Mouse (Mus musculus): ENCODE measurements around the gene Clcn3. TPM values are rescaled to one million over a fixed set of nuclear protein-coding genes. Genes with fewer than 3 reads are reported as not detected.
A peak's percentile ranks its signal among the peaks of the same experiment; 100 is the strongest.
"Not testable (repeated sequence)": the region's sequence is repeated elsewhere in the genome, so short reads cannot be mapped to it uniquely, and the experiment has no call there.

Gene Clcn3
- total RNA-seq (2021) (10 to 100 TPM; 40.9 to 47.4 TPM), polyA plus RNA-seq (2012; rRNA removed) (7.9 and 9.1 TPM in 2 replicates)
- long read RNA-seq, full-length matches to known transcripts, result 14 of 21 reads
- long read RNA-seq, partial matches to known transcripts, result 4 of 21 reads
- long read RNA-seq, other reads (novel, unspliced or antisense), result 3 of 21 reads

DNA sequence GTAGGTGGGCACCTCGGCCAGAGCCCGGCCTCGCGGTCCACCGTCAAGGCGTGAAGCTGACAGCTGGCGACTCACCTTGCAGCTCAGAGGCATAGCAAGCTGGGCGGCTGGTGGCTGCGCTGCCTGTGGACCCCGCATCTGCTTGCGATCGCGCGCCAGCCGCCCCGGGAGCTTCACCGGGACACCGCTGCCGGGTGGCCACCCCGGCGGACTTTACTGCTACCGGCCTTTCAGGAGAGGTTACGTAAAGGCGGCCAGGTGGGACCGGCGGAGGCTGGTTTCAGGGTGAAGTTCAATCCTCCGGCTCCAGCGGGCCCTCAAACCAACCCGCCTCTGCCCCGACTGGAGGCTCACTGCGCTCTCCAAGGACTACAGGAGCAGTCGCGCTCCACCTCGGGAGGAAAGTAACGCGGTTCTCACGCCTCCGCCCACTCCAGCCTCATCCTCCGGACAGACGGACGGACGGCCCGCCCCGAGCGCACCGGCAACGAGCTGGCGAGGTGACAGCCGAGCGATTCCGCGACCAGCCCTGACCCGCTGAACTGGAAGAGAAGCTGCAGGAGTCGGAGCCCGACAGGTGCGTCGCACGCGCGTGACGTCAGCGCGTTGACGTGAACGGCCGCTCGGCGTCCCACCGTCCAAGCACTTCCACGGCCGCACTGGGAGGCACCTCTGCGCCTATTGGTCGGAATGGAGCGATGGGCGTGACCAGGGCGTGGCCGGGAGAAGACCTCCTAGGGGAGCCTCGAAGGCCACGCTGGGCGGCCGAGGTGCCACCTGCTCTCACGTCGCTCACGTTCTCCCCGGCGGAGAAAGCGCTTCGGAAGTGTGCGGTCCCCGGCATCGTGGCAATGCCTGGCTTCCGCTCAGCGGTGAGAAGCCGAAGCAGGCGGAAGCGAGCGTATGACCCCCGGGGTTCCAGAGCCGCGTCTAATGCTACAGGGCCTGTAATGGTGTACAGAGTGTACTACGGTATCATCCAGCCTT lies at the start of gene Clcn3:
Gene Clcn3, minus strand, starts transcription at position 600 of the 987 bp plus-strand sequence.
- peak; percentile 99 for DNase-seq

DNA sequence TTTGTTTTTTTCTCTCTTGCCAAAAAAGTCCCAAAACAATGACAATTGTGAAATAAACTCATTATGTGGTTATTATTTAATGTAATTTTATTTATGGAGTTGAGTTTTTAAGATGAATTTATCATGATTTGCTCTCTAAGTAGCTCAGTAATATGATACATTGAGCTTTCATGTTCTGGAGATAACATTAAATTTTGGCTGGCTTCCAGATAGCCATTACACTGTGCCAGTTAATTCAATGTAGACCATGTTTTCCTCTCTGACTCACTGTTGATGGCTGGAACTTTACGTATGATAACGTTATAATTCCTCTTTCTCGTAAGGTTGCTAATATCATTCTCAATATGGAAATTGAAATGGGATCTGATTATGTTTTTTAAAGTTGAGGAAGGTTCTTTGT lies 13.4 kb upstream of the Clcn3 start:
- no peak for DNase-seq

DNA sequence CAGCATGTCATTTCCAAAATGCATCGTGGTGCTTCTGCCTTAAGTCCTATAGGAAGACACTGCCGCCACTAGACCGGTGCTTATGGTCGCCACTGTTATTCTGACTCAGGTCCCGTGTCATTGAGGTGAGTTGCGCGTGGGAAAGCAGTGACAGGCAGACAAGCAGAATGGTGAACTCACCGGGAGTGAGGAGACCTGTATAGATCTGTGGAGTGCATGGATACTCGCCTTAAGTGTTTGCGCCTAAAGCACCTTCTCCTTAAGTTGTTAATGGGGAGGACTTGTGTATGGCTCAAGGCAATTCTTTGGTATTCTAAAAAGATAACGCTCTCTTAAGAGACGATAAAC lies 10.5 kb upstream of the Clcn3 start:
- DNase-seq, result no peak

DNA sequence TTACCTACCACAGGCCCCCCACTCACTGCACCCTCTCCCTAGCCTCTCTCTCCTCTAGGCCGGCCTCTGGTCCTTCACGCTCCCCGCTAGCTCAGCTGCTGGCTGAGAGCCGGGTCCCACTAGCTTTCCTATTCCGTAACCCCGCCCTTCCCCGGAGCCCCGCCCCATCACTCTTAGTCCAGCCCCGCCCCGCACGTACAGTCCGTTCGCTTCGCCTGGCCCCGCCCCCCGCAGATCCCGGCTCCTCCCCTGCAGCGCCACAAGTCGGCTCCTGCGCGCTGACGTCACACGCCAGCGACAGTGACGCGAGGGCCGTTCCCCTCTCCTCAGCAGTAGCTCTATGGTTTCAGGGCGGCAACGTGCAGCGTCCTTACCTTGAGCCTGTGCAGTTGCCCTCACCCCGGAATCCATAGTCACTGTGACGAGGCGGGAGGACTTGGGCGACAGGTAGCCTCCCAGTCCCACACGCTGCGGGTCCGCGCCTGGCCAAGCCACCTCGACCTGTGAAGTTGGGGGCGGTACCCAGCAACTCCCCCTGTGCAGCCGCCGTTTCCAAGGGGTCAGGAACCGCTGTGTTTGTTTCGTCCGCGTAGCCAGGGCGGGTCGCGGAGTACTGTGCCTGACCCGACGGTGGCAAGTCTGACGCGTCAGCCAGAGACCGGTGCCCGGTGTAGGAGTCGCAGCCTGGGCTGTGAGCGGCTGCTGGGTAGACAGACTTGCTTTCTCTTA lies 10.0 kb upstream of the Clcn3 start, which contains the start of gene Nek1:
Gene Nek1, plus strand, starts transcription at position 286 of the 729 bp plus-strand sequence.
- peak; percentile 98 for DNase-seq

DNA sequence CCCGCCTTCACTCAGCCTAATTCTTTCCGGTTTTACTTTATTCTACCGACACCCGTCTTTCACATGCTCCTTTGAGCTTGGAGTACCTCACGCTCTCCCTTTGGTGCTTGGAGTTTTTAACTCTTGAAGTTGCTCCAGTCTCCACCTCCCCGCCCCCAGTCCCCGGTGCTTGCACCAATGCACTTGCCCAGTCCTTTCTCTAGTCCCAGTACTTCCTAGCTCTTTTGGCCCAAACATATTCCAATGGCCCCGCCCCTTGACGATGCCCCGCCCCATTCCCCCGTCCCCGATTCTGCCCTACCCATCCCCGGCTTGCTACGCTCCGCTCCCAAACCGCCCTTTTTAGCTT lies 9.4 kb upstream of the Clcn3 start:
- DNase-seq, result peak; percentile 90

DNA sequence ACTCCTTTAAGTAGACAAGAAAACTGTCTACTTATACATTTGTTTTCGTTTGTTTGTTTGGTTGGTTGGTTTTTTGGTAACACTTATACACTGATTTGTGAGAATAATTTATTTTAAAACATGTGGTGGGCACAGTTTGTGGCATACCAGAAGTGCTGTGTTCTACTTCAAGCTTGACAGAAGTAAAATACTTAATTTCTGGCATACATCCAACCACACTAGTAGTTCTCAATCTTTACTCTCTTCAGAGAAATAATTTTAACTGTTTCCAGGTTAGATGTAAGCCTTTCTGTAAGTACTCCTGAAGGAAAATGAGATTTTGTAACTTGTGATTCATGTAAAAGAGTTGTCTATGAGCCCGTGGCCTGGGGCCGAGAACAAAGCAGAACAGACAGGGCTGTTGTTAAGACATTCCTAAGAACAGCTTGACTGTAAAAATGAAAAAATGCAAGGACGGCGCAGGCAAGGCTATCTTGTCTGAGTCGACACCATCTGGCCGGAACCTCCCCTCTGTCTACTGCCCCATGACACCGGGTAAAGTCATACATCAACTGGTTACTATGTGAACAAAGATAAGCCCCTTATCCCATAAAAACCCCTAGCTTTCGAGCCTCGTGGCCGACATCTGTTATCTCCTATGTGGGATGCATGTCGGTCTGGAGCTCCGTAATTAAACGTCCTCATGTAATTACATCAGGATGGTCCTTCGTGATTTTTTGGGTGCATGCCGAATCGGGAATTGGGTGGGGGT lies 1.3 kb upstream of the Clcn3 start:
- not testable (repeated sequence) for DNase-seq

DNA sequence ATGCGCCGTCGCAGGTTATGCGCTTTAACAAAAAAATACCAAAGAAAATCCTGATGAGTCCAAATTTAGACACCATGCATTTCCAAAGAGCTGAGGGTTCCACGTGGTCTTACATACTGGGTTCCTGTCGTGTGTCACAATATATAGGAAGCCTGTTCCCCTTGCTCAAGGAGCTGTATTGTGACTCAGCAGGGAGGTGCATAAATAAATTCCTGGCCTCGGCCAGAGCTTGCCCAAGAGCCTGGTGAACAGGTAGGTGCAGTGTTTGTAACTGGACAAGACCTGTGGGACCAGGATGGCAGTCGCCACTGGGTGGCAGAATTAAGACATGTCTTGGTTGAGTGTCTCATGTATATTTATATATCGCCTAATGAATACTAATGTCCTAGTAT lies 584 bp upstream of the Clcn3 start:
- peak; percentile 70 for DNase-seq

DNA sequence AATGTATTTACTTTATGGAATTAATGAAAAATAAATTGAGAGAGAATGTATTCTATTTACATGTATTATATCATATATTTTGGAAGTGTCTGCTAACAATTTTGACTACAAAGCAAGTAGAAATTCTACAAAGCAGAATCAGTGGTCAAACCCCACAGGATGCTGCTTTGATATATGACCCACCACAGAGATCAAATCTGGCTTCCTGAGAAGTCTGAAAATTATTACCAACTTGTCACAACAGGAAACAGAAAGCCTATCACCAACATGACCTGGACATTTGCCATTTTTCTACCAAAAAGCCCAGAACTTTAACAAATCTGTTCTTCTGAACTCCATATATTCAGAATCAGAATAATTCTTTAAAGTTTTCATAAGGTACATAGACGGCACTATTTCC lies 1.7 kb downstream of the Clcn3 start:
- DNase-seq, result no peak

DNA sequence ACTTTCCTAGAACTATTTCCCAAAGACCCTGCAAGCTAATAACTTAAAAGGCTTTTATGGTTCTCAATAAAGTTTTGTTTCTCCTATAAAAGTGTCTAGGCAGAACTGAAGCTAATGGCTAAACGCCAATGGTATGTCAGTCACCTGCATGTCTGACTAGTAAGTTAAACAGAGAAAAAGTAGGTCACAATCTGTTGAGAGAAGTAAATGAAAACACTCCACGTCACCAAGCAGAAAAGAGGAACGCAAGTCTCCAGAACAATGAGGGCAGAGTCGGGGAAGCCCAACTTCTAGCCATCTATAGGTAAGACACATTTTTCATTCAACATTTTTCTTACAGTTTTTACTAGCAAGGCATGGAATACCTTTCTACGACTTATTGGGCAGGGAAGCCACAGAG lies 4.6 kb downstream of the Clcn3 start:
- no peak for DNase-seq

DNA sequence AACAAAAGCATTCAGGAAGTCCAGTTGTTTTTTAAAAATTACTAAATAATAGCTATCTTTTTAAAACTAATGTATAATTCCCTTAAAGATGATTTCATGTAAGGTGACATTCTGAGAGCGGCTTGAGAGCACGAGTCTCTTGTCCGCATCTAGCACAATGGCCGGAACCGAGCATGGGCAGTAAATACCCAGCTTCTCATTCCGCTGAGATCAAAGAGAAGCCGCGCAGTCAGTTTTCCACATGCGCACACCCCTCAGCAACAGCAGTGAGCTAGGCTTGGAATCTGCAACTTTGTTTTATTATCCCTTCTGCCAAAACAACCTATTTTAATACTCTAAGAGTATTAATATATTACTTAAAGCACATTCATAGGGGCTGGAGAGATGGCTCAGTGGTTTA lies 6.3 kb downstream of the Clcn3 start:
- no peak for DNase-seq

DNA sequence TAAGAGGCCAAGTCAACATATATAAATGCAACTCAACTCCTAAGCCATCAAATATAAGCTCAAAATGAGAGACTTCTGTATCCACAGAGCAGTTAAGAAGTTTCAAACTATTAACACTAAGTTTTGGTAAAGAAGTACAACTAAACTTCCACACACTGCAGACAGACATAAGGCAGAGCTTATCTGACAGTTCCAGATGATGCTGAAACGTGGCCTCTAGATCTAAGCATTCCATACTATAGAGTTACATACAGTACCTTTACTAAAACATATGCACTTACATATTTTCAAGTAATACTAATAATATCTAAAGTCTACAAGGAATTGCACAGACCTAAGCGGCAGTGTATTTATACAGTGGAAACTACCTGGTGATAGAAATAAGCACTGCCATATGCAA lies 8.3 kb downstream of the Clcn3 start:
- no peak for DNase-seq

DNA sequence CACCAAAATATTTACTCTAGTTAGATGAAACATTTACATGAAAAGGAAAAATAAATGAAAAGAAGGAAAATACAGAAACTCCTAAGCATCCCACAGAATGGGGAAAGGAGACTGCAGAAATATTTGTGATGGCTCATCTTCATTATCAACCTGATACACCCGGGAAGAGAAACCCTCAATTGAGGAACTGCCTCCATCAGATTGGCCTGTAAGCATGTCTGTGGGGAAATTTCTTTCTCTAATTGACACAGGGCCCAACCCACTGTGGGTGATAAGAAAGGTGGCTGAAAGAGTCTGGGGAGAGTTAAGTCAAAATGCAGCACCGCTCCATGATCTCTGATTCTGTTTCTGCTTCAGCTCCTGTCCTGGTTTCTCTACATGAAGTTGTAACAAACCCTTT lies 9.7 kb downstream of the Clcn3 start:
- DNase-seq, result no peak

DNA sequence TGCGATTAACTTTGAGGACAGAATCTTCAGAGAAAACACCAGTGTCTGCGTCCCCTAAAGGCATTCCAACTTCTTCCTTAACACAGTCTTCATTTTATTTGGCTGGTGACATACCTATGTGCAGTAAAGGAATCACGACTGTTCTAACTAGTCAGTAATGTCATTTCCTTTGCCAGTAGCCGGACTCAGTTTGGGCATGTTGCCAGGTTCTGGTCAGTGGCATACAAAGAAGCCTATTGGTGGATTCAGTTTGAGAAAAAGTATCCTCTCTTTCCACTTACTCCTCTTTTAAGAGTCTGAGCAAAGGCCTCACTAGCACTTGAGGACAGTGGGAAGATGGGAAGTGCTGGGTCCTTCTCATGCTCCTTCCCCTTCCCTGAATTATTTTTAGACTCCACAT lies 11.3 kb downstream of the Clcn3 start:
- peak; percentile 17 for DNase-seq

DNA sequence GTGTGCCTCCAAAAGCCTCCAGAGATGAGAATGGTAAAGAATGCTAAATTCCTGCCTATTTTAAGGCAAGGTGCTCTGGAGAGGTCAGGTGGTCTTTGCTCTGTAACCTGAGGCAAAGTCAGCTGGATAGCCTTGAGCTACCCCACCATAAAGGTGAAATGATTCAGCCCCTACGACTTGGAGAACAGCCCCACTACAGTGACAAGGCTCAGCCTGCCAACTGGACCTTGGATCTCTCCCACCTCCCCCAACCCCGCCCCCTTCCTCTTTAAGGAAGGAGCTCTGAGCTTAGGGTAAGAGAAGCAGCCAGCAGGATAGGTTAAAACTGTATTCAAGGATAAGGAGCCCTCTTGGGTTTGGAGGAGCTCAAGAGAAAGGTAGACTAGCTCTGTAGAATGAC lies 14.0 kb downstream of the Clcn3 start:
- no peak for DNase-seq

DNA sequence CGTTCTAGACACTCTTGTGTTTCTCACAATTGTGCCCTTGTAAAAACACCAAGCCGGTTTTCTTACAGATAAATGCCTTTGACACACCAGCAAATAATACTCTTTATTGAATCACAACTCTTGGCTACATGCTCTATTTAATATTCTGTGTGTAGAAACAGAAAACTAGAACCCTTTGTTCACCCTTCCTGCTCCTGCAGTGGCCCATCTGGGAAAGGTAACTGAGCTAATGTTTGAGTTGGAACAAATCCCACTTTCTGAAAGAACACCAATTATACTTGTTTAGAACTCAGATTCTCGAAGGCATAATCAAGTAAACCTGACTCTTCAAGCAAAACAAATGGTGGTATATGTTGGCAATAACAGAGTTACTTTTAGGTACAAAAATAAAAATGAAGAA lies 17.4 kb downstream of the Clcn3 start:
- no peak for DNase-seq

DNA sequence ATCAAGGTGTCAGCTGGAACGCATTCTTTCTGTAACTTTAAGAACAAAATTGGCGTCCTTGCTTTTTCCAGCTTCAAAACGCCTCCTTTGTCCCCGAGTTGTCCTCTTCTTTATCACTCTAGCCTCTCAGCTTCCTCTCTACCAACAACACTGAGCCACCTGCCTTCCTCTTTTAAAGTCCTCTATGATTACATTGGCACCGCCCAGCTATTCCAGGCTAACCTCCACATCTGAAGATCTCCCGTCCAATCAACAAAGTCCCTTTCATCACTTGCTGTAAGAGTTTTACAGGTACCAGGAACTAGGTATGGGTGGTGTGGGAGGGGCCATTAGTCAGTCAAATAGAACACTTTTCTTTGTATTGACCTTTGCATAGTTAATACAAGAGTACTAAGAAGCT lies 17.8 kb downstream of the Clcn3 start:
- no peak for DNase-seq

DNA sequence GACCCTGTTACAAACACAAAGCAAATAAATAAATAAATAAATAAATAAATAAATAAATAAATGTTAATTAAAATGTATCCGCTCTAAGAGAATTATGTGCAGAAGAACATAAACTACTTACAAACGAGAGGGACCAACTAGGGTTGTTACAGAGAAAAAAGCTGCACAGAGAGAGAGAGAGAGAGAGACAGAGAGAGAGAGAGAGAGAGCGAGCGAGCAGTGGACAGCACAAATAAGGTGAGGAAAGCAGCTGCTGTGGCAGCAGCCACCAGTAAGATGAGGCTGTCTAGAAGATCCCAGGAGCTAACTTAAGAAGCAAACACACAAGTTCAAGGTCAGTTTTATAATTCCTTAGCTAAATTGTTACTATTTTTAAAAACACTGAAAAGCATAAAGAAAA lies 18.6 kb downstream of the Clcn3 start:
- no peak for DNase-seq

DNA sequence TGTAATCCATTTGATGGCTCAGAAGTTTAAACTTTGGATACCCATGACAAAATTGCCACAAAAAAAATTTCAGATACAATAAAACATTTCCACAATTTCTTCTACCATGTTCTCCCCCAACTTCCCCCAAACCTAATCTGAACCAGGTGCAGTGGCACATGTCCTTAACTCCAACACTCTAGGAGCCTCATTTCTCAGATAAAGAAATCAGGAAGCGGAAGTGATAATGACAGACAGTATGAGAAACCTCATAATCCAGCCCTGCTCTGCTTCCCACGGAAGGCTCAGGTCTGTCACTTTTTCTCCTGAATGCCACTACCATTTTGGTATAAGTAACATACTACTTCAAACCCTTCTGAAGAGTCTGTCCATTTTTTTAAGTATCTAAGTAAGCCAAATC lies 19.2 kb downstream of the Clcn3 start:
- no peak for DNase-seq

DNA sequence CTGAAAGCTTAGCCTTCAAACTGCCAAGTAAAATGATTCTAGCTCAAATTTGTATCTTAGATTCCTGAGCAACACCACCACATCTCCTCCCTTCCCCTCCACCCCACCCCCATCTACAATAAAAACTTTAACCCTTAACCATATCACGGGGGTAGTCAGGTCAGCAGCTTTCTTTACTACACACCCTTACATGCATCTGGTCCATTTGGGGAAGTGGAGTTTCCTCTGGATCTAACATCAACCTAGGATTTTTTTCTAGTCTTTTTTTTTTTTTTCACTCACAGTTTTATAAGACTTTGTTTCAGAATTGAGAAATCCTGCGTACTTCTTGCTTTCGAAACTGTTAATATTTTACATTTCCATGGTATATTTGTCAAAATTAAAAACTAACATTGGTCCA lies 20.3 kb downstream of the Clcn3 start:
- DNase-seq, result no peak

DNA sequence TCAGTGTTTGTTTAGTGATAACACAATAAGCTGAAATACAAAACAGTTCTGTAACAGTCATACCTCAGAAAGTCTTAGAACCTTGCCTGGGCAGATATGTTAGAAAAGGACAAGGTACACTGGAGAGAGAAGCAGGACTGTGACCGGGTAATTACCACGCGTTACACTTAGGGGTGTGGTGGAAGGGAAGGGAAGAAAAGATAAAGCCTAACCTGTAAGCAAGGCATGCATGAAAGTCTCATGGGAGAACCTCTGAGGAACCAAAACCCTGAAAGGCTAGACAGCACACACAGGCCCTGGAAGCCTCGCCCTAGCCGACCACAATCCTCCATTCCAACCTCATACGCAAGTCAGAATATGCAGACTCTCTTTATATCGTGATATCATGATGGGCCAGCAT lies 26.3 kb downstream of the Clcn3 start:
- no peak for DNase-seq

DNA sequence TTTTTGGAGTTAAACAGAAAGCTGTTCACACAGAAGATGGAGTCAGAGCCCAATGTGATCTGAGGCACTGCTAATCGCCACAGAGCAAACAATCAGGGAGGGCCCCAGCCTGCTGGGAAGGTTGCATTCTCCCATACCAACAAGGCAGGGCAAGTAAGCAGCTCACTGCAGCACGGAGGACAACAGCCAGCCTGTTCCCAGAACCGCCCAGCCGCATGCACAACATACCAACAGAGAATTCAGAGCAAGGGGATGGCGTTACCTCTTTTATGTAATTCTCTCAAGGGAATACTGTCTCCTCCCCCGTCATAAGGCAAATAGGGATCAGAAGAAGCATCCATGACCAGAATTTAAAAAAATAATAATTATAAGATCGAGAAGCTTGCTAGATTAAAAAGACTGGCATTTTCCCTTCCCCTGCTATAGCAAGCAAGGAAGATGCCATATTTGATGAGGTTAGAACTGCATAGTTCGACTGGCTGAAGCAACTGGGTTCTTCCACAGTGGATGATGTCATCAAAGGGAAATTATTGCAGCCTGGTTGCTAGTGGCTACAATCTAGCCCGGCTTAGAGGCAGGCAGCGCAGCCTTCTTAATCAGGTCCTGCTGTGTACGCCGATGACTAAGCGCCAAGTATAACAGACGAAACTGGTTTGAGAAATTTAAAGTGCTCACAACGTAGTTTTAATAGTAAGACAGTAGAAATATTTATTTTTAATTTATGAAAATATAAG lies 28.7 kb downstream of the Clcn3 start:
- peak; percentile 89 for DNase-seq

DNA sequence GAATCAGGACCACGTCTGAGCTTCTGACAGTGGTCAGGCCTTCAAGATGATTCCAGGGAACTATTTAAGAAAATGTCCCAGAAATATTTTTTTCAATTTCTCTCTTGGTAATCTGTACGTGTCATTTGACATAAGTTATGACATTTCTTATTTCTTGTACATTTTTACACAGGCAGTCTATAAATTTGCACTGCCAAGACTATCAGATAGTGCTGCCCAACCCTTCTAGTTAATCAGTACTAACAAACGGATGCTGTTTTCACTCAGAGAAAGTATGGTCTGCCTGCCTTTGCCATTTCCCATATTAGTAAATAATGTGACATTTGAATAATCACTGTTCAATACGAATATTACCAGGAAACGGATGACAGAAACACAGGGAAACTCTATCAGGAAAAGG lies 30.3 kb downstream of the Clcn3 start:
- no peak for DNase-seq

Measured in adrenal gland, adult 2 months (tissue).